Mouse (Mus musculus) adrenal gland, adult 8-10 months (tissue): ENCODE results near the gene Gm49358. TPM values are rescaled to one million over a fixed set of nuclear protein-coding genes. Genes with fewer than 3 reads are reported as not detected.

Experiments used
- DNase-seq: peaks from one replicate; pipeline ENCODE4 v3.0.0; 2022
- total RNA-seq, 4 experiments: library from RNA; stranded (reverse); gene quantifications; 2 replicates each; pipeline ENCODE4 v1.2.4; 2022

The Gm49358 gene
- total RNA-seq, 4 experiments from 2014 or later: 6.1 to 31.4 (median 18.2) TPM

GRCm38 (mm10) chr10:86778398-86779116 is 14.8 kb downstream of the Gm49358 start, which contains the start of gene Nt5dc3:
TSS of gene Nt5dc3 (plus strand) at chr10:86779005.
- peak; percentile 98 for DNase-seq

- DNase-seq: no peak
These were observed 15.5 kb downstream of the Gm49358 start for GRCm38 (mm10) chr10:86779117-86779755.

GRCm38 (mm10) chr10:86779816-86780500 is 16.2 kb downstream of the Gm49358 start:
- DNase-seq: no peak

- DNase-seq: no peak
These were observed 17.9 kb downstream of the Gm49358 start for GRCm38 (mm10) chr10:86781641-86782040.

- DNase-seq: no peak
These were observed 18.9 kb downstream of the Gm49358 start for GRCm38 (mm10) chr10:86782656-86783055.

- no peak for DNase-seq
These were observed 19.8 kb downstream of the Gm49358 start for GRCm38 (mm10) chr10:86783561-86783960.

GRCm38 (mm10) chr10:86784126-86784675 is 20.4 kb downstream of the Gm49358 start:
- no peak for DNase-seq

- DNase-seq: no peak
These were observed 21.6 kb downstream of the Gm49358 start for GRCm38 (mm10) chr10:86785396-86785795.

- no peak for DNase-seq
These were observed 22.3 kb downstream of the Gm49358 start for GRCm38 (mm10) chr10:86786083-86786482.

- DNase-seq: no peak
These were observed 24.4 kb downstream of the Gm49358 start for GRCm38 (mm10) chr10:86788193-86788592.

- DNase-seq: no peak
These were observed 25.4 kb downstream of the Gm49358 start for GRCm38 (mm10) chr10:86789146-86789672.

- no peak for DNase-seq
These were observed 27.9 kb downstream of the Gm49358 start for GRCm38 (mm10) chr10:86791507-86792184.

- peak; percentile 68 for DNase-seq
These were observed 29.8 kb downstream of the Gm49358 start for GRCm38 (mm10) chr10:86793509-86793951.

GRCm38 (mm10) chr10:86794196-86794595 is 30.4 kb downstream of the Gm49358 start:
- DNase-seq: no peak

- DNase-seq: no peak
These were observed 31.2 kb downstream of the Gm49358 start for GRCm38 (mm10) chr10:86794794-86795535.

GRCm38 (mm10) chr10:86796073-86796741 is 32.4 kb downstream of the Gm49358 start:
- no peak for DNase-seq

GRCm38 (mm10) chr10:86807362-86807761 is 43.6 kb downstream of the Gm49358 start:
- no peak for DNase-seq

GRCm38 (mm10) chr10:86808013-86808758 is 44.4 kb downstream of the Gm49358 start:
- DNase-seq: no peak

GRCm38 (mm10) chr10:86810000-86810399 is 46.2 kb downstream of the Gm49358 start:
- DNase-seq: no peak

- DNase-seq: no peak
These were observed 46.8 kb downstream of the Gm49358 start for GRCm38 (mm10) chr10:86810612-86811011.
